Mouse (Mus musculus): Measurements from ENCODE around the gene Casp12.
"Not testable (repeated sequence)": the region's sequence is repeated elsewhere in the genome, so short reads cannot be mapped to it uniquely, and the experiment has no call there.

Casp12 gene

GRCm38 (mm10) chr9:5345291-5345898, at the start of gene Casp12:
Casp12 (plus strand) TSS chr9:5345430.
- DNase-seq (ENCODE audit: extremely low spot score, low spot score): no peak

GRCm38 (mm10) chr9:5296354-5297237, 48.6 kb upstream of the Casp12 start:
- DNase-seq (ENCODE audit: extremely low spot score, low spot score): no peak

GRCm38 (mm10) chr9:5298329-5299131, 46.7 kb upstream of the Casp12 start, which contains the start of gene Casp1:
Casp1 (plus strand) TSS chr9:5298517.
- no peak for DNase-seq (ENCODE audit: extremely low spot score, low spot score)

GRCm38 (mm10) chr9:5299132-5299381, 46.2 kb upstream of the Casp12 start:
- no peak for DNase-seq (ENCODE audit: extremely low spot score, low spot score)

- no peak for DNase-seq (ENCODE audit: extremely low spot score, low spot score)
Measured at GRCm38 (mm10) chr9:5308561-5308960, 36.7 kb upstream of the Casp12 start, which contains the start of gene Casp4. Casp4 (plus strand) TSS chr9:5308828.

GRCm38 (mm10) chr9:5310112-5310511, 35.1 kb upstream of the Casp12 start:
- DNase-seq (ENCODE audit: extremely low spot score, low spot score): no peak

- no peak for DNase-seq (ENCODE audit: extremely low spot score, low spot score)
Measured at GRCm38 (mm10) chr9:5311435-5311834, 33.8 kb upstream of the Casp12 start.

GRCm38 (mm10) chr9:5328204-5328603, 17.0 kb upstream of the Casp12 start:
- no peak for DNase-seq (ENCODE audit: extremely low spot score, low spot score)

- DNase-seq (ENCODE audit: extremely low spot score, low spot score): no peak
Measured at GRCm38 (mm10) chr9:5332441-5332840, 12.8 kb upstream of the Casp12 start.

- no peak for DNase-seq (ENCODE audit: extremely low spot score, low spot score)
Measured at GRCm38 (mm10) chr9:5333422-5333821, 11.8 kb upstream of the Casp12 start.

- no peak for DNase-seq (ENCODE audit: extremely low spot score, low spot score)
Measured at GRCm38 (mm10) chr9:5343092-5343491, 2.1 kb upstream of the Casp12 start.

GRCm38 (mm10) chr9:5344090-5344489, 1.1 kb upstream of the Casp12 start:
- no peak for DNase-seq (ENCODE audit: extremely low spot score, low spot score)

GRCm38 (mm10) chr9:5347381-5347780, 2.2 kb downstream of the Casp12 start:
- no peak for DNase-seq (ENCODE audit: extremely low spot score, low spot score)

- DNase-seq (ENCODE audit: extremely low spot score, low spot score): no peak
Measured at GRCm38 (mm10) chr9:5353673-5354072, 8.4 kb downstream of the Casp12 start.

- no peak for DNase-seq (ENCODE audit: extremely low spot score, low spot score)
Measured at GRCm38 (mm10) chr9:5356801-5357200, 11.6 kb downstream of the Casp12 start.

- DNase-seq (ENCODE audit: extremely low spot score, low spot score): no peak
Measured at GRCm38 (mm10) chr9:5393561-5393960, 48.3 kb downstream of the Casp12 start.

- not testable (repeated sequence) for DNase-seq (ENCODE audit: extremely low spot score, low spot score)
Measured at GRCm38 (mm10) chr9:5395861-5396260, 50.6 kb downstream of the Casp12 start.

- no peak for DNase-seq (ENCODE audit: extremely low spot score, low spot score)
Measured at GRCm38 (mm10) chr9:5410988-5411568, 65.8 kb downstream of the Casp12 start.

- DNase-seq (ENCODE audit: extremely low spot score, low spot score): no peak
Measured at GRCm38 (mm10) chr9:5412446-5413111, 67.3 kb downstream of the Casp12 start.

- no peak for DNase-seq (ENCODE audit: extremely low spot score, low spot score)
Measured at GRCm38 (mm10) chr9:5417871-5418270, 72.6 kb downstream of the Casp12 start.

All from neural tube, embryonic 10.5 days (tissue).